Mouse (Mus musculus): ENCODE data around the gene Vapa.
A peak's percentile ranks its signal among the peaks of the same experiment; 100 is the strongest.
"Not testable (repeated sequence)": the region's sequence is repeated elsewhere in the genome, so short reads cannot be mapped to it uniquely, and the experiment has no call there.

The Vapa gene

GRCm38 (mm10) chr17:65561361-65562015 lies 51.9 kb downstream of the Vapa start:
- DNase-seq, result no peak

GRCm38 (mm10) chr17:65559273-65559672 lies 54.1 kb downstream of the Vapa start:
- no peak for DNase-seq

GRCm38 (mm10) chr17:65558788-65559187 lies 54.6 kb downstream of the Vapa start:
- DNase-seq, result no peak

GRCm38 (mm10) chr17:65558217-65558616 lies 55.1 kb downstream of the Vapa start:
- DNase-seq, result peak; percentile 57

- DNase-seq, result no peak
These were observed 56.1 kb downstream of the Vapa start for GRCm38 (mm10) chr17:65557212-65557611.

- no peak for DNase-seq
These were observed 56.6 kb downstream of the Vapa start for GRCm38 (mm10) chr17:65556798-65557197.

- DNase-seq, result no peak
These were observed 60.8 kb downstream of the Vapa start for GRCm38 (mm10) chr17:65552426-65552997.

- no peak for DNase-seq
These were observed 63.0 kb downstream of the Vapa start for GRCm38 (mm10) chr17:65550357-65550756.

- no peak for DNase-seq
These were observed 64.5 kb downstream of the Vapa start for GRCm38 (mm10) chr17:65548698-65549365.

GRCm38 (mm10) chr17:65546221-65546620 lies 67.1 kb downstream of the Vapa start:
- not testable (repeated sequence) for DNase-seq

- peak; percentile 33 for DNase-seq
These were observed 72.7 kb downstream of the Vapa start, which contains the start of gene Tmem232 for GRCm38 (mm10) chr17:65540441-65541272. Gene Tmem232 (minus strand): TSS chr17:65540782.

- DNase-seq, result peak; percentile 34
These were observed 77.2 kb downstream of the Vapa start for GRCm38 (mm10) chr17:65536156-65536555.

GRCm38 (mm10) chr17:65532381-65532780 lies 81.0 kb downstream of the Vapa start:
- not testable (repeated sequence) for DNase-seq

Data from cerebellum, adult 9-11 months (tissue).